Mouse (Mus musculus): Measurements from ENCODE around the gene Tmem205. TPM values are rescaled to one million over a fixed set of nuclear protein-coding genes. Genes with fewer than 3 reads are reported as not detected.

Tmem205 gene
- polyA plus RNA-seq, 1 experiment from 2014 or later: 35.7 TPM

DNA sequence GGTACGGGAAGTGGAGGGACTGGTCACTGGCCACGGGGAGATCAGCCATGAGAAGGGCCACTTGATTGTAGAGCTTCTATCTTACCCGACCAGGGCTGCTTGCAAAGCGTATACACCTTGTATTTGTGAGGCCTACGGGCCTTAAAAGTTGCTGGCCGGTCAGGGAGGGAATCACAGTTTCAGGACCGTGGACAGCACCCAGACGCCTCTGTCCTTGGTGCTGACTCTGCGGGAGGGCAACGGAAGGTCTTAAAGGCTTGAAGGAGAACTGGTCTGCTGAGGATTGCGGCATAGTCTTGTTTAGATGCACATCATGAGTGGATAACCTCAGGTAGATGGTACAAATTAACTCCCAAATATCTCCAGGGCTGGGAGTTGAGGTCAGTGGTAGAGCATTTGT is 23.0 kb upstream of the Tmem205 start:
- DNase-seq (ENCODE audit: low spot score, missing footprints) (peak; percentile 99), ATAC-seq (ENCODE audit: low FRiP score) (no peak)
- H3K36me3 ChIP-seq (ENCODE audit: control insufficient read depth, insufficient read depth, low read length): no peaks in the 10 kb centered on the region
- H3K27ac ChIP-seq (ENCODE audit: low read depth, low read length): no peak overlapping the region
- H3K4me1 ChIP-seq (ENCODE audit: control insufficient read depth, insufficient read depth, low read length): peaks cover 14% of the 10 kb centered on the region
- no peak overlapping the region for H3K4me3 ChIP-seq (ENCODE audit: low read depth, low read length)
- WGBS: 21% methylated on average over 11 of the region's 11 CpGs
- no peaks in the 10 kb centered on the region for H3K9me3 ChIP-seq (ENCODE audit: control insufficient read depth, low read length)
- H3K9ac ChIP-seq (ENCODE audit: low read length): no peak overlapping the region
- no peak overlapping the region for H3K4me2 ChIP-seq
- H3K27me3 ChIP-seq (ENCODE audit: control insufficient read depth, insufficient read depth, low read length): no peaks in the 10 kb centered on the region

DNA sequence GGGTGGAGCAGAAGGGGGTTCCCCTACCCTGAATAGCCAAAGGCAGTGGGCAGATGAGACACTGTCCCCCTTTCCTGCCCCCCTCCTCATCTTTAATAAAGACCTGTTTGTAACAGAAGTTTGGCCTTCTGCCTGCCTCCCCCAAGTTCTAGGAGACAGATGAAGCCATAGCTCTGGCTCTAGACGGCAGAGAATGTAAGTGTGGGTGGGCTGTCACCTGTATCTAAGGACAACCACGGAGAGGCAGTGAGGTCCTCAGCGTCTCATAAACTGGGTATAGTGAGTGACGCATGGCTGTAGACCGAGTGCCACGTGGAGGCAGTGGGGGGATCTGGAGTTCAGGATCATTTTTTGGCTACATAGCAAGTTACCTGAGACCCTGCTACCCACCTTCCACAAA is 21.4 kb upstream of the Tmem205 start:
- no peak for ATAC-seq (ENCODE audit: low FRiP score)
- Histone ChIP-seq H3K36me3 (ENCODE audit: control insufficient read depth, insufficient read depth, low read length) (no peaks in the 10 kb centered on the region), H3K4me3 (ENCODE audit: low read depth, low read length) (no peak overlapping the region), H3K27me3 (ENCODE audit: control insufficient read depth, insufficient read depth, low read length) (no peaks in the 10 kb centered on the region), H3K27ac (ENCODE audit: low read depth, low read length) (no peak overlapping the region), H3K4me2 (no peak overlapping the region), H3K9me3 (ENCODE audit: control insufficient read depth, low read length) (no peaks in the 10 kb centered on the region), H3K9ac (ENCODE audit: low read length) (no peak overlapping the region), H3K4me1 (ENCODE audit: control insufficient read depth, insufficient read depth, low read length) (peaks cover 12% of the 10 kb centered on the region)
- WGBS: 59% methylated on average over 6 of the region's 6 CpGs
- peak; percentile 45 for DNase-seq (ENCODE audit: low spot score, missing footprints)

DNA sequence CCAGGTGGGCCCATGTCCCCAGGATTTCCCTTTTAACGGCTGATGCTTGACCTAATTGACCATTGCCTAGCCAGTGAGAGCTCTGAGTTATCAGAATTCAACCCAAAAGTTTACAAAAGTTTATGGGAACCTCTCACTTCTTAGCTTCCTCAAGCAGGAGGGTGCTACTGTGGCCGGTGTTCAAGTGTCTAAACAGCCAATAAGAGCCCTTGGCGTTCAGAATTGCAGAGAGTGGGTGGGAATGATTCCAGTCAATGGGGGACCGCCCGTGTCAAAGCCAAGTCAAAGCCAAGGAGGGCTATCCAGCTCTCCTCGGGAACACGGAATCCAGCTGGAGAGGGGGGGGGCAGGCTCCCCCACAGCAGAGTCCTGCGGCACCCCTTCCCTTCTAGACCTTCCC is 20.8 kb upstream of the Tmem205 start:
- 61% methylated on average over 8 of the region's 8 CpGs for WGBS
- no peak overlapping the region for H3K4me2 ChIP-seq
- H3K9me3 ChIP-seq (ENCODE audit: control insufficient read depth, low read length): no peaks in the 10 kb centered on the region
- peaks cover 8% of the 10 kb centered on the region; the same call in 1 of the 2 replicates for H3K4me1 ChIP-seq (ENCODE audit: control insufficient read depth, insufficient read depth, low read length)
- DNase-seq (ENCODE audit: low spot score, missing footprints) (peak; percentile 56), ATAC-seq (ENCODE audit: low FRiP score) (no peak)
- H3K27me3 ChIP-seq (ENCODE audit: control insufficient read depth, insufficient read depth, low read length): no peaks in the 10 kb centered on the region
- no peak overlapping the region for H3K4me3 ChIP-seq (ENCODE audit: low read depth, low read length)
- H3K36me3 ChIP-seq (ENCODE audit: control insufficient read depth, insufficient read depth, low read length): no peaks in the 10 kb centered on the region
- H3K27ac ChIP-seq (ENCODE audit: low read depth, low read length): no peak overlapping the region
- no peak overlapping the region for H3K9ac ChIP-seq (ENCODE audit: low read length)

DNA sequence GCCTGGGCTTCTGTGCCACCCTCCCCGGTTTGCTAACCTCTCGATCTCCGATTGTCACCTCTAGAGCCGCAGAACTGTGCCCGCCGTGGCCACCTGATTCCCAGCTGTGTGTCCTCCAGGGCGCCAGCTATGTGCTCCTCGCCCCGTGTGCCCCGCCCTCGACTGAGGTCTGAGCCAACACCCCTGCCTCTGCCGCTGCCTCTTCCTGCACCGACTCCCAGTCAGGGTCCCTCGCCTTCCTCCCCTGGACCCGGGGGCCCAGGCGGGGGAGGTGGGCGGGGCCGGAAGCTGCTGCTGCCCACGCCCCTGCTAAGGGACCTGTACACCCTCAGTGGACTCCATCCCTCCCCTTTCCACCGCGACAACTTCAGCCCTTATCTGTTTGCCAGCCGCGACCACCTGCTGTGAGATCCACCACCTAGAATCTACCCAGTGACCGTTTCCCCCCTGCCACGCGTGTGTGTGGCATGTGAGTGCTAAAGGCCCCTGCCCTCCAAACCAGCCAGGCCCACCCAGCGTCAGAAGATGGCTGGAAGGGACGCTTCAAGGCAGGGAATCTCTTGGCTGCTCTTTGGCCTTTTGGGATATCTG is 20.3 kb upstream of the Tmem205 start:
- ATAC-seq (ENCODE audit: low FRiP score) (peak; percentile 17; the same call in 1 of the 2 replicates), DNase-seq (ENCODE audit: low spot score, missing footprints) (peak; percentile 61)
- peak overlapping the region; percentile 11; the same call in 1 of the 2 replicates for H3K4me2 ChIP-seq
- no peak overlapping the region for H3K27ac ChIP-seq (ENCODE audit: low read depth, low read length)
- WGBS: 5% methylated on average over 27 of the region's 28 CpGs
- peak overlapping the region; percentile 14; the same call in 1 of the 2 replicates for H3K4me3 ChIP-seq (ENCODE audit: low read depth, low read length)
- no peaks in the 10 kb centered on the region for H3K27me3 ChIP-seq (ENCODE audit: control insufficient read depth, insufficient read depth, low read length)
- H3K36me3 ChIP-seq (ENCODE audit: control insufficient read depth, insufficient read depth, low read length): no peaks in the 10 kb centered on the region
- H3K9ac ChIP-seq (ENCODE audit: low read length): no peak overlapping the region
- no peaks in the 10 kb centered on the region for H3K9me3 ChIP-seq (ENCODE audit: control insufficient read depth, low read length)
- H3K4me1 ChIP-seq (ENCODE audit: control insufficient read depth, insufficient read depth, low read length): peaks cover 8% of the 10 kb centered on the region; the same call in 1 of the 2 replicates

DNA sequence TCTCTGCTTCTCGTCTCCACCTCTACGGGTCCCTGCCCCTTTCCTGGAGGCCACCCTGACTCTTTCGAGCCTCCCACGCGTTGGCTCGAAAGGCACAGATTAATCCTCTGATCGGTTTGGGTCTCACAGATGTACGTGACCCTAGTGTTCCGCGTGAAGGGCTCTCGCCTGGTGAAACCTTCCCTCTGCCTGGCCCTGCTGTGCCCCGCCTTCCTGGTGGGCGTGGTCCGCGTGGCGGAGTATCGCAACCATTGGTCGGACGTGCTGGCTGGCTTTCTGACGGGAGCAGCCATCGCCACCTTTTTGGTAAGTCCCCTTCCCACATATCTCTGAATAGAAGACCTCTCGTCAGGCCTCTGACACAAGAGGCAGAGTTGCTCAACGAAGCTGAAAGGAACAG is 16.9 kb upstream of the Tmem205 start:
- whole genome bisulfite sequencing: 23% methylated on average over 23 of the region's 23 CpGs
- Histone ChIP-seq H3K9me3 (ENCODE audit: control insufficient read depth, low read length) (no peaks in the 10 kb centered on the region), H3K27me3 (ENCODE audit: control insufficient read depth, insufficient read depth, low read length) (no peaks in the 10 kb centered on the region), H3K36me3 (ENCODE audit: control insufficient read depth, insufficient read depth, low read length) (no peaks in the 10 kb centered on the region; the same call in 1 of the 2 replicates), H3K4me1 (ENCODE audit: control insufficient read depth, insufficient read depth, low read length) (peaks cover 8% of the 10 kb centered on the region; the same call in 1 of the 2 replicates), H3K27ac (ENCODE audit: low read depth, low read length) (no peak overlapping the region), H3K9ac (ENCODE audit: low read length) (no peak overlapping the region), H3K4me3 (ENCODE audit: low read depth, low read length) (no peak overlapping the region), H3K4me2 (no peak overlapping the region)
- DNase-seq (ENCODE audit: low spot score, missing footprints) (peak; percentile 85), ATAC-seq (ENCODE audit: low FRiP score) (no peak)

DNA sequence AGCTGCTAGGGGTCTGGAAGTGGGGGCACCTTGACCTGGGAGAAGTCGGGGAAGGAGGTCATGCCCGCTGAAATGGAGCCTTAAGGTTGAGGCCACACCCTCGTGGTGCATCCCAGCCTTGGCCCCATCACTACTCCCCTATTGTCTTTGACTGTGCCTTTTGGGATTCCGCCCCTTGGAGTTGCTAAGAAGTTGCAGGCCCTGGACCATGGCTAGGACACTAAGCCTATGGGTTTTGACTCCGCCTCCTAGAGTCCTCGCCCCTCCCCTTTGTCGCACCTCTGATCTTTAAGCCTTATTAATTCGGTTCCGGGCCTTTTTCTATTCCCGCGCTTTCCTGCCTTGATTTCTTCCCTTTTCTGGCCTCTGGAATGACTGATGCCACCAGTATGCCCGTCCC is 16.3 kb upstream of the Tmem205 start:
- 56% methylated on average over 12 of the region's 12 CpGs for WGBS
- no peak for ATAC-seq (ENCODE audit: low FRiP score)
- Histone ChIP-seq H3K4me2 (no peak overlapping the region), H3K4me3 (ENCODE audit: low read depth, low read length) (no peak overlapping the region), H3K27me3 (ENCODE audit: control insufficient read depth, insufficient read depth, low read length) (no peaks in the 10 kb centered on the region), H3K9me3 (ENCODE audit: control insufficient read depth, low read length) (no peaks in the 10 kb centered on the region), H3K9ac (ENCODE audit: low read length) (no peak overlapping the region), H3K36me3 (ENCODE audit: control insufficient read depth, insufficient read depth, low read length) (no peaks in the 10 kb centered on the region; the same call in 1 of the 2 replicates), H3K27ac (ENCODE audit: low read depth, low read length) (no peak overlapping the region), H3K4me1 (ENCODE audit: control insufficient read depth, insufficient read depth, low read length) (peaks cover 8% of the 10 kb centered on the region; the same call in 1 of the 2 replicates)
- peak; percentile 78 for DNase-seq (ENCODE audit: low spot score, missing footprints)

DNA sequence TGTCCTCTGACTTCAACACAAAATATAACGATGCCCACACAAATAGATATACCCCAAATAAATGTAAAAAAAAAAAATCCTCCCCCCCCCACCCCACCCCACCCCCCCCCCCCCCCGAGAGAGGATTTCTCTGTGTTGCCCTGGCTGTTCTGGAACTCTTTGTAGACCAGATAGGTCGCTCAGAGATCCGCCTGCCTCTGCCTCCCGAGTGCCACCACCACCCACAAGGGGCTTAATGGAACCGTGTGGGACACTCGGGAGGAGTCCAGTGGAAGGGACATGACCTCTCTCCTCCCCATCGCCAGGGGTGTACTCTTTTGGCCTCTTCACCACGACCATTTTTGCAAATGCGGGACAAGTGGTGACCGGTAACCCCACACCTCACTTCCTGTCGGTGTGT is 15.7 kb upstream of the Tmem205 start:
- no peaks in the 10 kb centered on the region; the same call in 1 of the 2 replicates for H3K36me3 ChIP-seq (ENCODE audit: control insufficient read depth, insufficient read depth, low read length)
- H3K9me3 ChIP-seq (ENCODE audit: control insufficient read depth, low read length): no peaks in the 10 kb centered on the region
- H3K4me3 ChIP-seq (ENCODE audit: low read depth, low read length): no peak overlapping the region
- H3K9ac ChIP-seq (ENCODE audit: low read length): no peak overlapping the region
- DNase-seq (ENCODE audit: low spot score, missing footprints) (peak; percentile 51), ATAC-seq (ENCODE audit: low FRiP score) (no peak)
- H3K27me3 ChIP-seq (ENCODE audit: control insufficient read depth, insufficient read depth, low read length): no peaks in the 10 kb centered on the region
- H3K4me2 ChIP-seq: no peak overlapping the region
- 82% methylated on average over 12 of the region's 12 CpGs for WGBS
- peaks cover 8% of the 10 kb centered on the region; the same call in 1 of the 2 replicates for H3K4me1 ChIP-seq (ENCODE audit: control insufficient read depth, insufficient read depth, low read length)
- H3K27ac ChIP-seq (ENCODE audit: low read depth, low read length): no peak overlapping the region

DNA sequence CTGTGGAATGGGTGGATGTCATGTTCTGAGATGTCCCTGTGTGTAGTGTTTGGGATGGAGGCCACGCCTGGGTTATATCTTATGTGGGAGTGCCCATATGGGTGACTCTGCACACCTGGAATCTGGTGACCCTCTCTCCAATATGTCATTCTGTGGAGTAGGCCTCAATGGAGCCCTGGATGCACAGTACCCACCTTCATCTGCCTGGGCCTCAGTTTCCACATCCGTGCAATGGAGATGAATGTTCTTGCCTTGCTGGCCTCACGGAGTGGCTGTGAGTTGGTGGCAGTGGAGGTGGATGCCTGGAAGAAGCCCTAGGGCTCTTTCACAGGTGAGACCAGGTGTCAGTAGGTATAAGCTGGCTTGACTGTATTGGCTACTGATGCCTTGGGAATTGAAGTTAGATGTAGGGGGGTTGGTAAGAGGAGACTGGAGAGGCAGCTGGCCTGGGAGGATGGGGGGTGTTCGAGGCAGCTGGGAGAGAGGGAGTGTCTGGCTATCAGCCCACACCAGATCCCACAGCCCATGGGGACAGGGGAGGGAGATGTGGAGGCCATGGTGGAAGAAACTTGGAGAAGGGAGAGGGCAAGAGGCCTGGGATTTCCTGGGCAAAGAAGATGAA is 11.0 kb upstream of the Tmem205 start:
- no peak overlapping the region for H3K4me3 ChIP-seq (ENCODE audit: low read depth, low read length)
- H3K4me2 ChIP-seq: peak overlapping the region; percentile 4; the same call in 1 of the 2 replicates
- no peak overlapping the region for H3K9ac ChIP-seq (ENCODE audit: low read length)

DNA sequence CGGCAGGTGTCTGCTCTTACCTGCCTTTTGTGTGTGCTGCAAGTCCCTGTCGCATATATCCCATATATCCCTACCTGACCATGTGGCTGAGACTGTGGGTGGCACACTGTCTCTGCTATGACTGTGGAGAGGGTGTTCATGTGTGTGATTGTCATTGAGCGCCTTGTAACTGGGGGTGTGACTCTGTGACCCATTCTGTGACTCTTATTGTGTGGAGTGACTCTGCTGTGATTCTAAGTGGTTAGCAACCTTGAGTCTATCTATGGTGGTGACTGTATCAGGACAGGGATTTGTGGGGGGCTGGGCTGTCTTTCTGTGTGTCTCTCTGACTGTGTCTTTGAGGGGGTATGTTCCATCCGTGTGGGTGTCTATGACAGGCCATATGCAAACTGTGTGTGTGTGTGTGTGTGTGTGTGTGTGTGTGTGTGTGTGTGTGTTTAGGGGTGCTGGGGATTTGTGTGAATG is 10.4 kb upstream of the Tmem205 start:
- ATAC-seq (ENCODE audit: low FRiP score) (no peak), DNase-seq (ENCODE audit: low spot score, missing footprints) (no peak)
- H3K9ac ChIP-seq (ENCODE audit: low read length): no peak overlapping the region
- 0 out of 2 replicates have a peak, but pooled peaks cover 3% of the 10 kb centered on the region for H3K27me3 ChIP-seq (ENCODE audit: control insufficient read depth, insufficient read depth, low read length)
- H3K36me3 ChIP-seq (ENCODE audit: control insufficient read depth, insufficient read depth, low read length): no peaks in the 10 kb centered on the region; the same call in 1 of the 2 replicates
- peaks cover 3% of the 10 kb centered on the region; the same call in 1 of the 2 replicates for H3K4me1 ChIP-seq (ENCODE audit: control insufficient read depth, insufficient read depth, low read length)
- no peak overlapping the region for H3K27ac ChIP-seq (ENCODE audit: low read depth, low read length)
- H3K9me3 ChIP-seq (ENCODE audit: control insufficient read depth, low read length): no peaks in the 10 kb centered on the region
- H3K4me2 ChIP-seq: peak overlapping the region; percentile 73
- 81% methylated on average over 4 of the region's 4 CpGs for WGBS
- peak overlapping the region; percentile 59 for H3K4me3 ChIP-seq (ENCODE audit: low read depth, low read length)

More for the DNA sequence above, 11.0 kb upstream of the Tmem205 start:
- no peak for ATAC-seq (ENCODE audit: low FRiP score)
- Histone ChIP-seq H3K27ac (ENCODE audit: low read depth, low read length) (no peak overlapping the region), H3K36me3 (ENCODE audit: control insufficient read depth, insufficient read depth, low read length) (no peaks in the 10 kb centered on the region; the same call in 1 of the 2 replicates), H3K4me1 (ENCODE audit: control insufficient read depth, insufficient read depth, low read length) (peaks cover 3% of the 10 kb centered on the region; the same call in 1 of the 2 replicates), H3K27me3 (ENCODE audit: control insufficient read depth, insufficient read depth, low read length) (0 out of 2 replicates have a peak, but pooled peaks cover 3% of the 10 kb centered on the region), H3K9me3 (ENCODE audit: control insufficient read depth, low read length) (no peaks in the 10 kb centered on the region)
- no peak for DNase-seq (ENCODE audit: low spot score, missing footprints)
- 85% methylated on average over 4 of the region's 4 CpGs for WGBS
